ENCODE assay signal across 27 mouse cellular contexts in genomic region chr6:92793804-92794203, GRCm38 (mm10). TPM values are rescaled to one million over a fixed set of nuclear protein-coding genes. Genes with fewer than 3 reads are reported as not detected.
DNase-seq lines count a peak whose midpoint lies in the region; ATAC-seq and TF ChIP-seq lines count a peak whose summit lies in the region.
"Had no signal": no experiment of that assay in that cellular context is flagged by ENCODE, and none has a peak within 500 bp of the region (broad histone marks: within the 10 kb centered on the region; RNA-seq: fewer than 3 reads in every experiment).

No protein-coding gene starts in this region.

- no peak overlapping the region for H3K9ac ChIP-seq in limb, embryonic 13.5 days
- no peak overlapping the region for H3K9ac ChIP-seq in embryonic facial prominence, embryonic 13.5 days
- H3K9ac ChIP-seq in stomach, embryonic 16.5 days (ENCODE audit: low read length) = no peak overlapping the region
- H3K9ac ChIP-seq: embryonic facial prominence, embryonic 12.5 days; forebrain, embryonic 13.5 days; heart, embryonic 13.5 days; hindbrain, embryonic 14.5 days had no signal

- no peaks in the 10 kb centered on the region for H3K27me3 ChIP-seq in limb, embryonic 13.5 days
- H3K27me3 ChIP-seq in limb, embryonic 10.5 days (ENCODE audit: low read depth, poor library complexity, severe bottlenecking) = no peaks in the 10 kb centered on the region
- H3K27me3 ChIP-seq in embryonic facial prominence, embryonic 13.5 days = no peaks in the 10 kb centered on the region
- H3K27me3 ChIP-seq in stomach, embryonic 16.5 days (ENCODE audit: control insufficient read depth, insufficient read depth, low read length) = no peaks in the 10 kb centered on the region
- no peaks in the 10 kb centered on the region for H3K27me3 ChIP-seq in kidney, adult 2 months (replicated peaks; ENCODE audit: control insufficient read depth, insufficient read depth, low read length)
- H3K27me3 ChIP-seq: embryonic facial prominence, embryonic 12.5 days; forebrain, embryonic 13.5 days; heart, embryonic 13.5 days had no signal

- H3K27ac ChIP-seq in gastrocnemius, adult 2 months = no peak overlapping the region
- no peak overlapping the region for H3K27ac ChIP-seq in limb, embryonic 13.5 days
- no peak overlapping the region for H3K27ac ChIP-seq in limb, embryonic 10.5 days
- 0 out of 2 replicates have a peak overlapping the region, but pooled peaks have one; percentile 28 for H3K27ac ChIP-seq in embryonic facial prominence, embryonic 13.5 days
- H3K27ac ChIP-seq in stomach, embryonic 16.5 days (ENCODE audit: low read length) = no peak overlapping the region
- no peak overlapping the region for H3K27ac ChIP-seq in kidney, adult 2 months (ENCODE audit: insufficient read depth, low read depth, low read length)
- H3K27ac ChIP-seq: embryonic facial prominence, embryonic 12.5 days; forebrain, embryonic 10.5 days; forebrain, embryonic 13.5 days; heart, embryonic 13.5 days; hindbrain, embryonic 14.5 days; hindbrain, postnatal 0 days had no signal

- no peak for TF ChIP-seq POLR2A in kidney, adult 2 months (IDR thresholded peaks at IDR 0.05; ENCODE audit: low read depth, low read length)

- 0 out of 2 replicates have a peak, but pooled peaks cover 6% of the 10 kb centered on the region for H3K4me1 ChIP-seq in limb, embryonic 13.5 days
- no peaks in the 10 kb centered on the region for H3K4me1 ChIP-seq in limb, embryonic 10.5 days
- H3K4me1 ChIP-seq in embryonic facial prominence, embryonic 13.5 days = peaks cover 3% of the 10 kb centered on the region; the same call in 1 of the 2 replicates
- H3K4me1 ChIP-seq in stomach, embryonic 16.5 days (ENCODE audit: control insufficient read depth, insufficient read depth, low read length) = no peaks in the 10 kb centered on the region
- H3K4me1 ChIP-seq in kidney, adult 2 months (ENCODE audit: control insufficient read depth, insufficient read depth, low read length) = no peaks in the 10 kb centered on the region
- H3K4me1 ChIP-seq: embryonic facial prominence, embryonic 12.5 days; forebrain, embryonic 13.5 days; heart, embryonic 13.5 days had no signal

- ATAC-seq in limb, embryonic 13.5 days (ENCODE audit: low FRiP score, low read depth) = peak; percentile 40; the same call in 1 of the 2 replicates
- no peak for ATAC-seq in embryonic facial prominence, embryonic 13.5 days (ENCODE audit: insufficient number of reproducible peaks, insufficient read depth, low FRiP score, low TSS enrichment, low read depth)
- ATAC-seq in stomach, embryonic 16.5 days (ENCODE audit: insufficient read depth, low FRiP score) = peak; percentile 37; the same call in 1 of the 2 replicates
- ATAC-seq: activated CD4-positive, CD25-positive, alpha-beta regulatory T cell, adult 4 months; forebrain, embryonic 13.5 days; forebrain, embryonic 16.5 days; hindbrain, postnatal 0 days; inflammation-experienced regulatory T-cells, adult 6 months had no signal

- intact Hi-C loops in gastrocnemius, adult 2 months (cut with DNase I) = no loop called here

- H3K9me3 ChIP-seq in limb, embryonic 13.5 days = no peaks in the 10 kb centered on the region
- H3K9me3 ChIP-seq in limb, embryonic 10.5 days (replicated peaks) = no peaks in the 10 kb centered on the region
- no peaks in the 10 kb centered on the region for H3K9me3 ChIP-seq in embryonic facial prominence, embryonic 13.5 days
- no peaks in the 10 kb centered on the region for H3K9me3 ChIP-seq in stomach, embryonic 16.5 days (replicated peaks; ENCODE audit: control insufficient read depth, low read length)
- H3K9me3 ChIP-seq: embryonic facial prominence, embryonic 12.5 days; forebrain, embryonic 10.5 days; forebrain, embryonic 13.5 days; heart, embryonic 13.5 days had no signal

- H3K4me3 ChIP-seq in gastrocnemius, adult 2 months = no peak overlapping the region
- no peak overlapping the region for H3K4me3 ChIP-seq in limb, embryonic 13.5 days
- no peak overlapping the region for H3K4me3 ChIP-seq in limb, embryonic 10.5 days
- H3K4me3 ChIP-seq in embryonic facial prominence, embryonic 13.5 days = no peak overlapping the region
- no peak overlapping the region for H3K4me3 ChIP-seq in stomach, embryonic 16.5 days (replicated peaks; ENCODE audit: low read length)
- H3K4me3 ChIP-seq in kidney, adult 2 months (ENCODE audit: insufficient read depth, low read depth, low read length) = no peak overlapping the region
- H3K4me3 ChIP-seq: embryonic facial prominence, embryonic 12.5 days; forebrain, embryonic 10.5 days; forebrain, embryonic 13.5 days; heart, embryonic 13.5 days had no signal

- TF ChIP-seq CTCF in gastrocnemius, adult 2 months (IDR thresholded peaks at IDR 0.05) = no peak
- no peak for TF ChIP-seq CTCF in kidney, adult 2 months (conservative IDR thresholded peaks at IDR 0.05; ENCODE audit: insufficient read depth, insufficient read length, low read depth, low read length)

- WGBS in limb, embryonic 13.5 days = 39% methylated on average over 6 of the region's 6 CpGs
- WGBS in limb, embryonic 10.5 days = 63% methylated on average over 6 of the region's 6 CpGs
- WGBS in embryonic facial prominence, embryonic 13.5 days = 32% methylated on average over 6 of the region's 6 CpGs
- WGBS in stomach, embryonic 16.5 days = 60% methylated on average over 6 of the region's 6 CpGs
- WGBS in kidney, adult 2 months = 78% methylated on average over 6 of the region's 6 CpGs

- DNase-seq in gastrocnemius, adult 2 months = peak; percentile 42
- no peak for DNase-seq in gastrocnemius, postnatal 10 days
- no peak for DNase-seq in limb, embryonic 10.5 days (ENCODE audit: low spot score)
- DNase-seq in layer of hippocampus, adult 9-11 months = no peak
- no peak for DNase-seq in kidney, adult 2 months
- DNase-seq: adrenal gland, adult 8-10 months; adrenal gland, postnatal 25 days; cerebellum, adult 11-12 months; cerebellum, adult 8-10 months; cerebellum, postnatal 10 days; cerebellum, postnatal 36 days; embryo, embryonic 11 days; heart, adult 18-20 months; heart, postnatal 14 days; heart, postnatal 4 days had no signal

- H3K36me3 ChIP-seq in limb, embryonic 13.5 days = peaks cover 58% of the 10 kb centered on the region
- peaks cover 6% of the 10 kb centered on the region; the same call in 1 of the 2 replicates for H3K36me3 ChIP-seq in limb, embryonic 10.5 days
- peaks cover 19% of the 10 kb centered on the region for H3K36me3 ChIP-seq in embryonic facial prominence, embryonic 13.5 days
- 0 out of 2 replicates have a peak, but pooled peaks cover 4% of the 10 kb centered on the region for H3K36me3 ChIP-seq in stomach, embryonic 16.5 days (ENCODE audit: control insufficient read depth, insufficient read depth, low read length)
- H3K36me3 ChIP-seq in kidney, adult 2 months (ENCODE audit: control insufficient read depth, insufficient read depth, low read length) = peaks cover 5% of the 10 kb centered on the region

- H3K4me2 ChIP-seq in limb, embryonic 13.5 days (replicated peaks) = no peak overlapping the region
- no peak overlapping the region for H3K4me2 ChIP-seq in embryonic facial prominence, embryonic 13.5 days
- no peak overlapping the region for H3K4me2 ChIP-seq in stomach, embryonic 16.5 days (ENCODE audit: low read depth, low read length)
- H3K4me2 ChIP-seq: embryonic facial prominence, embryonic 12.5 days; forebrain, embryonic 13.5 days; heart, embryonic 13.5 days; hindbrain, embryonic 14.5 days had no signal

RNA-seq across cellular contexts. Expression of gene A730049H05Rik, which starts 22.5 kb away (rescaled TPM):
- under 1 TPM in 1 of 2 experiments, not detected in 1; 0.11 TPM for total RNA-seq in gastrocnemius, adult 2 months (2021)
- total RNA-seq in gastrocnemius, postnatal 10 days (2021) = under 1 TPM in 1 of 2 experiments, not detected in 1; 0.12 TPM
- polyA plus RNA-seq in limb, embryonic 13.5 days (2015; fragmentation: Nextera tagmentation; extraction: Ambion mirVana) = 1.2 and 1.4 TPM in 2 replicates
- 0.30 and 0.39 TPM in 2 replicates for polyA plus RNA-seq in limb, embryonic 10.5 days (2016; fragmentation: Nextera tagmentation; extraction: Ambion mirVana)
- polyA plus RNA-seq in embryonic facial prominence, embryonic 13.5 days (2015; fragmentation: Nextera tagmentation; extraction: Ambion mirVana) = 0.67 and 1.1 TPM in 2 replicates
- 0.46 and 0.87 TPM in 2 replicates for polyA plus RNA-seq in stomach, embryonic 16.5 days (2015; fragmentation: Nextera tagmentation; extraction: Ambion mirVana)
- 2.1 and 2.6 TPM in 2 replicates for polyA plus RNA-seq in kidney, adult 2 months (2012; rRNA removed)
- total RNA-seq: heart, adult 18-20 months had no signal
- polyA plus RNA-seq: activated CD4-positive, CD25-positive, alpha-beta regulatory T cell, adult 4 months had no signal
